Mouse (Mus musculus) MEL (cell line): ENCODE measurements around the gene Plpp6. TPM values are rescaled to one million over a fixed set of nuclear protein-coding genes. Genes with fewer than 3 reads are reported as not detected.

ENCODE experiments used
- DNase-seq: peaks from one replicate; pipeline ENCODE4 v3.0.0; 2011; ENCODE audit warnings: low read depth, low spot score
- H3K27ac ChIP-seq: 2 replicates; pipeline ENCODE4 v1.5.1; 2012; ENCODE audit warnings: low read depth, mild to moderate bottlenecking, control low read depth, low read length, moderate library complexity; ENCODE audit not compliant: control insufficient read depth
- H3K27me3 ChIP-seq, 2 experiments: fragments of 150-350 bp in 1 of 2; sonication (generic) in 1 of 2; 2 replicates each; pipeline ENCODE4 v1.6.1; 2012; ENCODE audit warnings: low read length in 2 of 2, mild to moderate bottlenecking in 2 of 2, improper control_type of control experiment in 1 of 2, moderate library complexity in 1 of 2; ENCODE audit not compliant: insufficient read depth in 2 of 2, control insufficient read depth in 1 of 2
- H3K36me3 ChIP-seq, 2 experiments: 2 replicates each; pipeline ENCODE4 v1.6.1; 2012 to 2014; ENCODE audit warnings: low read length in 2 of 2, improper control_type of control experiment in 1 of 2, inconsistent platforms in 1 of 2, mild to moderate bottlenecking in 1 of 2; ENCODE audit not compliant: insufficient read depth in 2 of 2, control insufficient read depth in 1 of 2
- H3K4me1 ChIP-seq, 2 experiments: fragments of 150-350 bp in 1 of 2; sonication (generic) in 1 of 2; 2 replicates each; pipeline ENCODE4 v1.6.1; 2012; ENCODE audit warnings: low read length in 2 of 2, improper control_type of control experiment in 1 of 2, mild to moderate bottlenecking in 1 of 2; ENCODE audit not compliant: insufficient read depth in 2 of 2, control insufficient read depth in 1 of 2
- H3K4me3 ChIP-seq, 2 experiments: fragments of 150-350 bp in 1 of 2; sonication (generic) in 1 of 2; 2 replicates each; pipeline ENCODE4 v1.5.1; 2012; ENCODE audit warnings: low read depth in 2 of 2, low read length in 2 of 2, mild to moderate bottlenecking in 2 of 2, moderate library complexity in 2 of 2, control low read depth in 1 of 2, improper control_type of control experiment in 1 of 2; ENCODE audit not compliant: control insufficient read depth in 1 of 2, insufficient read depth in 1 of 2
- H3K79me2 ChIP-seq: 2 replicates; pipeline ENCODE4 v1.6.1; 2012; ENCODE audit warnings: mild to moderate bottlenecking, low read length, moderate library complexity; ENCODE audit not compliant: control insufficient read depth, poor library complexity, insufficient read depth
- H3K9ac ChIP-seq: 2 replicates; pipeline ENCODE4 v1.6.1; 2012; ENCODE audit warnings: low read depth, mild to moderate bottlenecking, control low read depth, low read length, moderate library complexity; ENCODE audit not compliant: control insufficient read depth, poor library complexity, severe bottlenecking
- H3K9me3 ChIP-seq: fragments of 150-350 bp; sonication (generic); replicated peaks from 2 replicates; pipeline ENCODE4 v1.6.1; 2012; ENCODE audit warnings: mild to moderate bottlenecking, low read length, improper control_type of control experiment, moderate library complexity; ENCODE audit not compliant: insufficient read depth
- CHD1 ChIP-seq: IDR thresholded peaks from 2 replicates; pipeline ENCODE4 v1.6.1; 2012; ENCODE audit warnings: low read depth, mild to moderate bottlenecking, inconsistent platforms, low read length, improper control_type of control experiment
- CHD2 ChIP-seq: IDR thresholded peaks from 2 replicates; pipeline ENCODE4 v1.6.1; 2011; ENCODE audit warnings: low read length, improper control_type of control experiment
- CTCF ChIP-seq, 3 experiments: IDR thresholded peaks in 2 of 3; conservative IDR thresholded peaks in 1 of 3; 2 replicates each; pipeline ENCODE4 v1.5.1; 2011 to 2012; ENCODE audit warnings: low read length in 3 of 3, low read depth in 2 of 3, mild to moderate bottlenecking in 2 of 3, improper control_type of control experiment in 1 of 3, inconsistent platforms in 1 of 3, mixed read lengths in 1 of 3, moderate library complexity in 1 of 3; ENCODE audit not compliant: control insufficient read depth in 1 of 3, insufficient read depth in 1 of 3, poor library complexity in 1 of 3, severe bottlenecking in 1 of 3
- E2F4 ChIP-seq: IDR thresholded peaks from 2 replicates; pipeline ENCODE4 v1.6.1; 2011; ENCODE audit warnings: low read depth, low read length, improper control_type of control experiment, borderline replicate concordance
- EP300 ChIP-seq, 2 experiments: IDR thresholded peaks; 2 replicates each; pipeline ENCODE4 v1.6.1; 2011; ENCODE audit warnings: improper control_type of control experiment in 2 of 2, low read length in 2 of 2, low read depth in 1 of 2, mild to moderate bottlenecking in 1 of 2
- GATA1 ChIP-seq: IDR thresholded peaks from 2 replicates; pipeline ENCODE4 v1.6.1; 2011; ENCODE audit warnings: low read depth, low read length, improper control_type of control experiment
- JUND ChIP-seq: IDR thresholded peaks from 2 replicates; pipeline ENCODE4 v1.6.1; 2011; ENCODE audit warnings: low read depth, mild to moderate bottlenecking, improper control_type of control experiment, low read length
- MAFK ChIP-seq: IDR thresholded peaks from 2 replicates; pipeline ENCODE4 v1.6.1; 2011; ENCODE audit warnings: low read depth, mild to moderate bottlenecking, low read length, improper control_type of control experiment, borderline replicate concordance
- MAX ChIP-seq: IDR thresholded peaks from 2 replicates; pipeline ENCODE4 v1.6.1; 2011; ENCODE audit warnings: low read length, improper control_type of control experiment
- MAZ ChIP-seq: IDR thresholded peaks from 2 replicates; pipeline ENCODE4 v1.6.1; 2012; ENCODE audit warnings: low read depth, mild to moderate bottlenecking, inconsistent platforms, low read length, improper control_type of control experiment
- MYC ChIP-seq: IDR thresholded peaks from 2 replicates; pipeline ENCODE4 v1.6.1; 2011; ENCODE audit warnings: low read depth, mild to moderate bottlenecking, low read length, improper control_type of control experiment, moderate library complexity
- NELFE ChIP-seq: IDR thresholded peaks from 2 replicates; pipeline ENCODE4 v1.6.1; 2011; ENCODE audit warnings: low read depth, low read length, improper control_type of control experiment
- POLR2AphosphoS2 ChIP-seq: IDR thresholded peaks from 2 replicates; pipeline ENCODE4 v1.6.1; 2011; ENCODE audit warnings: low read length, improper control_type of control experiment
- POLR2AphosphoS5 ChIP-seq: IDR thresholded peaks from 2 replicates; pipeline ENCODE4 v1.6.1; 2012; ENCODE audit warnings: low read depth, borderline replicate concordance, mild to moderate bottlenecking, inconsistent platforms, low read length, moderate library complexity, mixed read lengths
- RAD21 ChIP-seq: IDR thresholded peaks from 2 replicates; pipeline ENCODE4 v1.6.1; 2011; ENCODE audit warnings: mild to moderate bottlenecking, low read depth, low read length, improper control_type of control experiment
- RCOR1 ChIP-seq: IDR thresholded peaks from 2 replicates; pipeline ENCODE4 v1.6.1; 2012; ENCODE audit warnings: low read depth, mild to moderate bottlenecking, inconsistent platforms, low read length, improper control_type of control experiment
- TAL1 ChIP-seq: IDR thresholded peaks from 2 replicates; pipeline ENCODE4 v1.6.1; 2012; ENCODE audit warnings: mild to moderate bottlenecking, inconsistent platforms, low read length, moderate library complexity, mixed read lengths
- USF1 ChIP-seq: IDR thresholded peaks from 2 replicates; pipeline ENCODE4 v1.6.1; 2014; ENCODE audit warnings: low read depth, mild to moderate bottlenecking, inconsistent platforms, low read length, improper control_type of control experiment, moderate library complexity
- USF2 ChIP-seq, 2 experiments: IDR thresholded peaks; 2 replicates each; pipeline ENCODE4 v1.6.1; 2011 to 2012; ENCODE audit warnings: improper control_type of control experiment in 2 of 2, low read length in 2 of 2, borderline replicate concordance in 1 of 2, inconsistent platforms in 1 of 2, low read depth in 1 of 2, mild to moderate bottlenecking in 1 of 2; ENCODE audit not compliant: insufficient read depth in 1 of 2
- ZC3H11A ChIP-seq: IDR thresholded peaks from 2 replicates; pipeline ENCODE4 v1.6.1; 2012; ENCODE audit warnings: low read depth, mild to moderate bottlenecking, inconsistent platforms, low read length, improper control_type of control experiment
- ZNF384 ChIP-seq: IDR thresholded peaks from 2 replicates; pipeline ENCODE4 v1.6.1; 2012; ENCODE audit warnings: low read depth, mild to moderate bottlenecking, inconsistent platforms, low read length, improper control_type of control experiment
- polyA plus RNA-seq, 2 experiments: library from polyadenylated mRNA; stranded (reverse) in 1 of 2; unstranded in 1 of 2; fragments of >175 nt in 1 of 2; fragments of >200 nt in 1 of 2; gene quantifications; 2 replicates each; pipeline versions ENCODE4 v1.2.1 to v1.2.4; 2012; ENCODE audit warnings: low replicate concordance in 2 of 2, low read depth in 1 of 2; ENCODE audit not compliant: insufficient read length in 2 of 2, insufficient read depth in 1 of 2, missing spikeins in 1 of 2
- total RNA-seq: library from RNA; depleted of rRNA; stranded (reverse); fragments of 300-350 nt; gene quantifications from 2 replicates; pipeline ENCODE4 v1.2.3, GENCODE M21; 2012

Gene Plpp6
- total and polyA plus RNA-seq, 3 experiments: 0.08 to 1.9 TPM; not detected in 1

GRCm38 (mm10) chr19:28994870-28995269 lies 31.1 kb downstream of the Plpp6 start:
- TF ChIP-seq NELFE (no peak), TAL1 (no peak), JUND (no peak), MYC (no peak), MAX (no peak), ZNF384 (no peak), USF2 (IDR thresholded peaks at IDR 0.05; ENCODE audit: borderline replicate concordance in 1 of 2, insufficient read depth in 1 of 2, low read depth in 1 of 2, low read length in 2 of 2) (no peak), E2F4 (no peak), POLR2AphosphoS2 (no peak), MAZ (no peak)
- peaks cover 9 to 11% of the 10 kb centered on the region in 2 experiments for H3K36me3 ChIP-seq

GRCm38 (mm10) chr19:28995366-28995765 lies 31.6 kb downstream of the Plpp6 start:
- TF ChIP-seq CHD2: no peak
- TF ChIP-seq RCOR1: no peak
- no peak for TF ChIP-seq CHD1
- TF ChIP-seq EP300 (IDR thresholded peaks at IDR 0.05; ENCODE audit: low read depth in 1 of 2, low read length in 2 of 2): no peak
- TF ChIP-seq NELFE: no peak
- TF ChIP-seq CTCF (IDR thresholded peaks at IDR 0.05 in 2 of 3, conservative IDR thresholded peaks at IDR 0.05 in 1 of 3; ENCODE audit: control insufficient read depth in 1 of 3, insufficient read depth in 1 of 3, low read depth in 2 of 3, low read length in 3 of 3, poor library complexity in 1 of 3, severe bottlenecking in 1 of 3): no peak
- TF ChIP-seq ZC3H11A: no peak
- no peak for TF ChIP-seq POLR2AphosphoS2
- no peak for TF ChIP-seq RAD21
- no peak for TF ChIP-seq JUND
- no peak for TF ChIP-seq POLR2AphosphoS5
- TF ChIP-seq USF2 (IDR thresholded peaks at IDR 0.05; ENCODE audit: borderline replicate concordance in 1 of 2, insufficient read depth in 1 of 2, low read depth in 1 of 2, low read length in 2 of 2): no peak
- TF ChIP-seq USF1: no peak
- TF ChIP-seq MAFK: no peak
- no peak for TF ChIP-seq GATA1
- H3K9ac ChIP-seq: no peak overlapping the region
- peaks cover 9 to 13% of the 10 kb centered on the region in 2 experiments for H3K36me3 ChIP-seq
- no peaks in the 10 kb centered on the region for H3K27me3 ChIP-seq
- H3K4me1 ChIP-seq: peaks cover 4 to 8% of the 10 kb centered on the region in 2 experiments; a peak in 2 of 4 replicates
- H3K27ac ChIP-seq: no peak overlapping the region
- H3K9me3 ChIP-seq: no peaks in the 10 kb centered on the region
- peaks cover 24% of the 10 kb centered on the region for H3K79me2 ChIP-seq
- DNase-seq: no peak
- H3K4me3 ChIP-seq: no peak overlapping the region

More at GRCm38 (mm10) chr19:28994870-28995269, 31.1 kb downstream of the Plpp6 start:
- Histone ChIP-seq H3K4me1 (peaks cover 4 to 8% of the 10 kb centered on the region in 2 experiments; a peak in 2 of 4 replicates), H3K9me3 (no peaks in the 10 kb centered on the region), H3K27me3 (no peaks in the 10 kb centered on the region), H3K27ac (no peak overlapping the region), H3K79me2 (peaks cover 26% of the 10 kb centered on the region), H3K4me3 (no peak overlapping the region), H3K9ac (no peak overlapping the region)
- DNase-seq: no peak
